Mouse (Mus musculus) liver, adult 2 months (tissue): Measurements from ENCODE around the gene Cacna2d3.

Experiments used
- CTCF ChIP-seq: fragments of 200-500 bp; IDR thresholded peaks from 2 replicates; pipeline ENCODE4 v1.5.1; 2011; ENCODE audit warnings: low read depth, low read length, control low read depth
- POLR2A ChIP-seq: fragments of 200-500 bp; IDR thresholded peaks from 2 replicates; pipeline ENCODE4 v1.6.1; 2011; ENCODE audit warnings: low read length, control low read depth; ENCODE audit not compliant: insufficient read depth; ENCODE audit errors: extremely low read depth

- TF ChIP-seq POLR2A (no peak), CTCF (0 out of 2 replicates have a peak, but pooled peaks have one; percentile 13)
Observed at GRCm38 (mm10) chr14:29073747-29074146, 647.9 kb downstream of the Cacna2d3 start.
